Comparison of ENCODE assay signal across 8 mouse cellular contexts in the genomic region with DNA sequence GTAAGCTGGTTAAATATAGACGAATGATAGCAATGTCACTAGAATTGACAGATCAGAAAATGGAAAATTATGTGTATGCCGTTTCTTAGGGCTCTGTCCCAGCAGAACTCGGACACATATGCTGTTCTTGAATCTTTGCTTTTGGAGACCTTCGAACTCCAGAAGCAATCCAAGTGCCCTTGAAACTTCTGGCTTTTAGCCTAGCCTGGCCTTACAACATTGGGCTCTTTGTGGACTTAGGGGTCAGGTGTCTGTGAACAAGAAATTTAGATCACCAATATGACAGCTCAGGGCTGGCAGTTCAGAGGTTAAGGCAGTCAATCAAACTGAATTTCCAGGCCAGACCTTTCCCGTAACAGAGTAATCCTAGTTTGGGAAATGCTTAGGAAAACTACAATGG. TPM values are rescaled to one million over a fixed set of nuclear protein-coding genes. Genes with fewer than 3 reads are reported as not detected.
DNase-seq lines count a peak whose midpoint lies in the region; ATAC-seq and TF ChIP-seq lines count a peak whose summit lies in the region.

No protein-coding gene starts in this region.

- TF ChIP-seq CTCF in gastrocnemius, adult 2 months (IDR thresholded peaks at IDR 0.05) = no peak
- no peak for TF ChIP-seq CTCF in MEL (IDR thresholded peaks at IDR 0.05 in 2 of 3, conservative IDR thresholded peaks at IDR 0.05 in 1 of 3; ENCODE audit: control insufficient read depth in 1 of 3, insufficient read depth in 1 of 3, low read depth in 2 of 3, low read length in 3 of 3, poor library complexity in 1 of 3, severe bottlenecking in 1 of 3)
- TF ChIP-seq CTCF in lung, postnatal 0 days (IDR thresholded peaks at IDR 0.05) = no peak

- no peak for ATAC-seq in hindbrain, embryonic 14.5 days (ENCODE audit: low FRiP score)
- no peak for ATAC-seq in lung, postnatal 0 days
- ATAC-seq in monocyte, adult 5-6 weeks (replicated peaks; ENCODE audit: insufficient number of reproducible peaks, low FRiP score, low TSS enrichment, poor library complexity, severe bottlenecking) = no peak

- peak overlapping the region; percentile 91; the same call in 1 of the 2 replicates for H3K27ac ChIP-seq in gastrocnemius, adult 2 months
- H3K27ac ChIP-seq in MEL (ENCODE audit: control insufficient read depth, low read depth, low read length) = no peak overlapping the region
- no peak overlapping the region for H3K27ac ChIP-seq in hindbrain, embryonic 14.5 days
- peak overlapping the region; percentile 94 for H3K27ac ChIP-seq in lung, postnatal 0 days (ENCODE audit: low read length)

- 66% methylated on average over 5 of the region's 5 CpGs for WGBS in hindbrain, embryonic 14.5 days
- 33% methylated on average over 5 of the region's 5 CpGs for WGBS in lung, postnatal 0 days

- peaks cover 8 to 12% of the 10 kb centered on the region in 2 experiments for H3K4me1 ChIP-seq in MEL (ENCODE audit: control insufficient read depth in 1 of 2, insufficient read depth in 2 of 2, low read length in 2 of 2)
- peaks cover 20% of the 10 kb centered on the region for H3K4me1 ChIP-seq in hindbrain, embryonic 14.5 days (replicated peaks; ENCODE audit: control insufficient read depth, insufficient read depth, low read length)
- H3K4me1 ChIP-seq in lung, postnatal 0 days (ENCODE audit: insufficient read depth, low read depth, low read length) = no peaks in the 10 kb centered on the region; the same call in 1 of the 2 replicates

- no peak for DNase-seq in gastrocnemius, adult 2 months
- no peak for DNase-seq in gastrocnemius, postnatal 36 days
- no peak for DNase-seq in MEL (ENCODE audit: low read depth, low spot score)
- no peak for DNase-seq in hindbrain, embryonic 14.5 days (ENCODE audit: low spot score)
- DNase-seq in lung, postnatal 0 days (ENCODE audit: low spot score) = peak; percentile 17
- DNase-seq in B cell, adult 2 months = no peak
- no peak for DNase-seq in embryo, embryonic 11 days

- H3K9me3 ChIP-seq in MEL (replicated peaks; ENCODE audit: insufficient read depth, low read length) = no peaks in the 10 kb centered on the region
- H3K9me3 ChIP-seq in hindbrain, embryonic 14.5 days (ENCODE audit: control insufficient read depth, low read length) = no peaks in the 10 kb centered on the region
- no peaks in the 10 kb centered on the region for H3K9me3 ChIP-seq in lung, postnatal 0 days (ENCODE audit: low read length)

- H3K4me3 ChIP-seq in gastrocnemius, adult 2 months = peak overlapping the region; percentile 83
- peak overlapping the region; percentile 71 to 98 for H3K4me3 ChIP-seq in MEL (ENCODE audit: control insufficient read depth in 1 of 2, insufficient read depth in 1 of 2, low read depth in 2 of 2, low read length in 2 of 2)
- H3K4me3 ChIP-seq in hindbrain, embryonic 14.5 days (replicated peaks; ENCODE audit: low read length) = peak overlapping the region; percentile 94
- H3K4me3 ChIP-seq in lung, postnatal 0 days (ENCODE audit: low read depth, low read length) = peak overlapping the region; percentile 96

- H3K79me2 ChIP-seq in MEL (ENCODE audit: control insufficient read depth, insufficient read depth, low read length, poor library complexity) = peaks cover 42% of the 10 kb centered on the region

- peaks cover 0 to 14% of the 10 kb centered on the region in 2 experiments; a peak in 3 of 4 replicates for H3K36me3 ChIP-seq in MEL (ENCODE audit: control insufficient read depth in 1 of 2, insufficient read depth in 2 of 2, low read length in 2 of 2)
- H3K36me3 ChIP-seq in hindbrain, embryonic 14.5 days (replicated peaks; ENCODE audit: control insufficient read depth, insufficient read depth) = no peaks in the 10 kb centered on the region
- no peaks in the 10 kb centered on the region for H3K36me3 ChIP-seq in lung, postnatal 0 days (ENCODE audit: insufficient read depth, low read length)

- no peak for TF ChIP-seq RAD21 in MEL (IDR thresholded peaks at IDR 0.05; ENCODE audit: low read depth, low read length)

- no peak for TF ChIP-seq EP300 in MEL (IDR thresholded peaks at IDR 0.05; ENCODE audit: low read depth in 1 of 2, low read length in 2 of 2)
- TF ChIP-seq EP300 in lung, postnatal 0 days (IDR thresholded peaks at IDR 0.05) = no peak

- H3K9ac ChIP-seq in MEL (ENCODE audit: control insufficient read depth, low read depth, low read length, poor library complexity, severe bottlenecking) = peak overlapping the region; percentile 90
- peak overlapping the region; percentile 88 for H3K9ac ChIP-seq in hindbrain, embryonic 14.5 days
- H3K9ac ChIP-seq in lung, postnatal 0 days (replicated peaks; ENCODE audit: low read depth) = no peak overlapping the region

- intact Hi-C loops in gastrocnemius, adult 2 months (cut with DNase I) = loop anchor here (5.0 kb wide), 1 partner anchor 167 kb away; the partner anchor contains the start of gene Gcsh
- intact Hi-C loops in gastrocnemius, postnatal 36 days (cut with DNase I) = no loop called here

- peak overlapping the region; percentile 70 for H3K4me2 ChIP-seq in hindbrain, embryonic 14.5 days (replicated peaks)
- peak overlapping the region; percentile 86 for H3K4me2 ChIP-seq in lung, postnatal 0 days (replicated peaks; ENCODE audit: low read depth, low read length)

- H3K27me3 ChIP-seq in MEL (ENCODE audit: control insufficient read depth in 1 of 2, insufficient read depth in 2 of 2, low read length in 2 of 2) = no peaks in the 10 kb centered on the region
- H3K27me3 ChIP-seq in hindbrain, embryonic 14.5 days (ENCODE audit: control insufficient read depth, insufficient read depth, low read length) = no peaks in the 10 kb centered on the region
- no peaks in the 10 kb centered on the region for H3K27me3 ChIP-seq in lung, postnatal 0 days (replicated peaks; ENCODE audit: insufficient read depth, low read length)

- no peak for TF ChIP-seq POLR2A in MEL (IDR thresholded peaks at IDR 0.05; ENCODE audit: control insufficient read depth in 1 of 2, insufficient read depth in 1 of 2, low read depth in 1 of 2, low read length in 2 of 2, poor library complexity in 1 of 2)

TF ChIP-seq in MEL, 35 proteins besides CTCF, POLR2A, EP300 and RAD21:
- TF ChIP-seq CHD1 (IDR thresholded peaks at IDR 0.05; ENCODE audit: low read depth, low read length) = no peak
- TF ChIP-seq USF1 (IDR thresholded peaks at IDR 0.05; ENCODE audit: low read depth, low read length) = no peak
- no peak for TF ChIP-seq CHD2 (IDR thresholded peaks at IDR 0.05; ENCODE audit: low read length)
- TF ChIP-seq ZC3H11A (IDR thresholded peaks at IDR 0.05; ENCODE audit: low read depth, low read length) = no peak
- no peak for TF ChIP-seq POLR2AphosphoS5 (IDR thresholded peaks at IDR 0.05; ENCODE audit: borderline replicate concordance, low read depth, low read length)
- TF ChIP-seq E2F4 (IDR thresholded peaks at IDR 0.05; ENCODE audit: borderline replicate concordance, low read depth, low read length) = no peak
- TF ChIP-seq ZMIZ1 (IDR thresholded peaks at IDR 0.05; ENCODE audit: low read depth, low read length) = no peak
- no peak for TF ChIP-seq UBTF (IDR thresholded peaks at IDR 0.05; ENCODE audit: borderline replicate concordance, insufficient read depth, low read depth, low read length)
- TF ChIP-seq TAL1 (IDR thresholded peaks at IDR 0.05; ENCODE audit: low read length) = no peak
- no peak for TF ChIP-seq POLR2AphosphoS2 (IDR thresholded peaks at IDR 0.05; ENCODE audit: low read length)
- TF ChIP-seq HCFC1 (IDR thresholded peaks at IDR 0.05; ENCODE audit: low read depth, low read length) = no peak
- no peak for TF ChIP-seq MAFK (IDR thresholded peaks at IDR 0.05; ENCODE audit: borderline replicate concordance, low read depth, low read length)
- TF ChIP-seq NELFE (IDR thresholded peaks at IDR 0.05; ENCODE audit: low read depth, low read length) = no peak
- TF ChIP-seq MAX (IDR thresholded peaks at IDR 0.05; ENCODE audit: low read length) = no peak
- TF ChIP-seq ETS1 (IDR thresholded peaks at IDR 0.05; ENCODE audit: low read depth, low read length) = no peak
- no peak for TF ChIP-seq KAT2A (conservative IDR thresholded peaks at IDR 0.05; ENCODE audit: low read depth, low read length)
- no peak for TF ChIP-seq GATA1 (IDR thresholded peaks at IDR 0.05; ENCODE audit: low read depth, low read length)
- no peak for TF ChIP-seq NRF1 (IDR thresholded peaks at IDR 0.05; ENCODE audit: insufficient read depth, low read depth, low read length, poor library complexity, severe bottlenecking)
- TF ChIP-seq MYC (IDR thresholded peaks at IDR 0.05; ENCODE audit: low read depth, low read length) = no peak

RNA-seq across cellular contexts. Expression of gene Gan, which starts 1.1 kb away (rescaled TPM):
- 1 to 10 TPM; 4.8 to 5.9 TPM for total RNA-seq in gastrocnemius, adult 2 months (2021)
- total RNA-seq in gastrocnemius, postnatal 36 days (2021) = 1 to 10 TPM; 3.9 to 4.5 TPM
- total RNA-seq in MEL (2012; rRNA removed) = 8.2 and 8.7 TPM in 2 replicates
- polyA plus RNA-seq in MEL (2012; ENCODE audit: insufficient read depth in 1 of 2, insufficient read length in 2 of 2, low read depth in 1 of 2, low replicate concordance in 2 of 2, missing spikeins in 1 of 2) = 1 to 10 TPM in 1 of 2 experiments, not detected in 1; 5.6 TPM
- polyA plus RNA-seq in hindbrain, embryonic 14.5 days (2014; fragmentation: Nextera tagmentation; extraction: Ambion mirVana) = 4.4 and 4.7 TPM in 2 replicates
- polyA plus RNA-seq in lung, postnatal 0 days (2015; fragmentation: Nextera tagmentation; extraction: Ambion mirVana) = 3.3 and 4.2 TPM in 2 replicates
- total RNA-seq in monocyte, adult 5-6 weeks (2017) = 2.3 to 6.9 TPM (median 2.6 TPM) in 3 replicates

Comparison
In these comparisons a context has a peak if more than half of its experiments do, and no peak if none do; other contexts are left out.
1. H3K27ac ChIP-seq: peak in gastrocnemius, adult 2 months (single experiment) and lung, postnatal 0 days (single experiment); none in MEL (single experiment) and hindbrain, embryonic 14.5 days (single experiment).
2. Peak in every context shown above with its lines, with median percentiles within 50 percentile points of each other: H3K4me3 ChIP-seq.